Mouse (Mus musculus) Patski (cell line): ENCODE measurements around the gene Gsdma3. TPM values are rescaled to one million over a fixed set of nuclear protein-coding genes. Genes with fewer than 3 reads are reported as not detected.
A peak's percentile ranks its signal among the peaks of the same experiment; 100 is the strongest.

Experiments used
- ATAC-seq: fragments of 100-300 bp; one replicate; pipeline ENCODE4 v1.8.0; 2021
- CTCF ChIA-PET: fragments of 350-600 bp; sonication (Branson Sonifier 250); formaldehyde crosslinking; loops from one replicate; lab custom pipeline; 2022; ENCODE audit warnings: inconsistent platforms; lab: Charles Lee
- POLR2A ChIA-PET: fragments of 350-600 bp; sonication (Branson Sonifier 250); formaldehyde crosslinking; loops from one replicate; lab custom pipeline; 2022; ENCODE audit warnings: antibody characterized with exemption, inconsistent platforms; lab: Charles Lee
- DNase-seq: peaks from one replicate; pipeline ENCODE4 v3.0.0-alpha.2; 2011; ENCODE audit warnings: low read depth, low spot score
- H3K27me3 ChIP-seq: fragments of 371-371 bp; one replicate; pipeline ENCODE4 v1.5.1; 2021
- CTCF ChIP-seq: fragments of 100-300 bp; IDR thresholded peaks from one replicate; pipeline ENCODE4 v1.5.1; 2021
- in situ Hi-C: fragments of 300-500 bp; cut with MboI; formaldehyde crosslinking; loops from 3 replicates; pipeline ENCODE4 v1.11.1; 2018; ENCODE audit warnings: low pct_unique_long_range_greater_than_20kb, mixed read lengths
- polyA plus RNA-seq: library from polyadenylated mRNA; unstranded; gene quantifications from one replicate; pipeline ENCODE4 v1.2.3, GENCODE M21; 2021

Gsdma3 gene
- polyA plus RNA-seq, 1 experiment from 2014 or later = not detected

DNA sequence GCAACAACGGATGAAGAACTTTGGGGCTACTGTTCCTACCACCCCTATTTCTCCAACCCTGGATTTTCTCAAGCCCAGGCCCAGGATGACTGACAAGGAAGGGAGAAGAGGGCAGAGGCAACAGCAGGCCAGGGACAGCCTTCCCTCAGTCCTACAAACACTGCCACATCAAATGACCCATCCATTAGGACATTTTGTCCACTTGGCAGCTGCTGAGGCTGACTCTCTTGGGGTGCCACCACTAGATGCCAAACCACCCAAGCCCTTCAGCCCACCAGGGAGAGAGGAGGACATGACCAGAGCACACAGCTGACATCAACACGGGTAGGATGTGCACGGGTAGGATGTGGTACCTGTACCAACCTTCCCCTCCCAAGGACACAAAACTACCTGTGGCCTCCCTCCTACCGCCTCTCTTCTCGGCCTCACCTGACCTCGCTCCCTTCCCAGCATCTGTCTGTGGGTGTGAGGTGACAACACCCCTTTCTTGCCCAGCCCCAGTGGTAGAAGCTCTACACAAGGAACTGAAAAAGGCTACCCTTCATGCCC is 41.5 kb upstream of the Gsdma3 start:
- in situ Hi-C loops = loop anchor here (5.0 kb wide), 1 partner anchor 32 kb away; the partner anchor contains the start of gene Zpbp2
- TF ChIP-seq CTCF = no peak
- no peak for ATAC-seq
- no peak for DNase-seq
- ChIA-PET CTCF (no interaction called here), POLR2A (interaction anchor here (0.6 kb wide), 1 partner anchor 1520 kb away, joined by 3 read pairs; no protein-coding TSS in a partner anchor)
- no peaks in the 10 kb centered on the region for H3K27me3 ChIP-seq

DNA sequence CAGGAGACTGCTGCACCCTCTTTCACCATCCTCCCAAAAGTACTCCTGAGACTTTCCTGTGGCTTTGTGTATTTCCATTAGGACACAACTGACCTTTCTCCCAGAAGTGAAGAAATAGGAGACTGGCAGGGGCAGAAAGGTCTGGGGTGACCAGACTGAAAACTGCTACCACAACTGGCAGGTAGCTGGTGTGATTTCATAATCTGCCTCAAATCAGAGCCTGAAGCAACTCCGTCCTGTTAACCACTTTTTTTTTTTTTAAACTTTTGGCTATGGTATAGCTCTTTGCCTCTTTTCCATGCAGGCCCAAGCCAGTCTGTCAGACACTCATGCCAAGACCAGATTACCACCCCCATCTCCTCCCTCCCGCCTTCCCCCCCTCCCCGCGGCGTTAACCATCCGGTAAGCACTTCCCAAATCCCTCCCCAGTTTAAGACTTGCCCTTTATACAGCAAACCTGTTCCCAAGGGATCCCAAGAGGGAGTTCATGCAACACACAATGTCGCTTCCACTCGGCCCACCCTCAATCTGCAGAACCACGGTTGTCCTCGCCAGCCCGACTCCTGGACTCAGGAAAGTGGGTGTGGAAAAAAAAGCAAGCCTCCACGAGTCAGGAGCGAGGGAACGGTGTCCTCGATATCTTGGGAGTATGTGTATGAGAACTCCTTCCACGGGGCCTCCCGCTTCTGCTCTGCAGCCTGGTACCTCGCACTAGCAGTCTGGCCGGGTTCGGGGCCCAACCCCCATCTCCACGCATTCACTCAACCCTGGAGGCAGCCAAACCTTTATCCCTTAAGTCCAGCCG is 39.9 kb upstream of the Gsdma3 start:
- ChIA-PET POLR2A (interaction anchor here (0.6 kb wide), 2 partner anchors 95 to 128 kb away, joined by 3 to 6 read pairs; no protein-coding TSS in a partner anchor), CTCF (interaction anchor here (1.0 to 3.6 kb wide), 2 partner anchors 11 to 35 kb away, joined by 3 to 11 read pairs; partner anchors contain the start of gene Zpbp2)
- in situ Hi-C loops = loop anchor here (5.0 kb wide), 1 partner anchor 34 kb away; the partner anchor contains the start of gene Zpbp2
- no peak for DNase-seq
- H3K27me3 ChIP-seq = peaks cover 9% of the 10 kb centered on the region
- no peak for TF ChIP-seq CTCF
- peak; percentile 8 for ATAC-seq

GRCm38 (mm10) chr11:98586892-98587563 is 39.1 kb upstream of the Gsdma3 start, which contains the start of gene Ormdl3:
Ormdl3 (minus strand) TSS chr11:98587368.
- DNase-seq (peak; percentile 72), ATAC-seq (peak; percentile 75)
- no peak for TF ChIP-seq CTCF
- ChIA-PET CTCF (interaction anchor here (1.0 to 3.6 kb wide), 2 partner anchors 10 to 36 kb away, joined by 3 to 11 read pairs; partner anchors contain the start of gene Zpbp2), POLR2A (interaction anchor here (0.6 to 1.1 kb wide), 3 partner anchors 35 to 129 kb away, joined by 3 to 6 read pairs (median 3); no protein-coding TSS in a partner anchor)
- in situ Hi-C loops = loop anchor here (5.0 kb wide), 1 partner anchor 35 kb away; the partner anchor contains the start of gene Zpbp2
- peaks cover 9% of the 10 kb centered on the region for H3K27me3 ChIP-seq

- ChIA-PET CTCF (interaction anchor here (1.0 to 3.6 kb wide), 2 partner anchors 10 to 37 kb away, joined by 3 to 11 read pairs; partner anchors contain the start of genes Lrrc3c and Zpbp2), POLR2A (interaction anchor here (0.6 to 1.1 kb wide), 2 partner anchors 27 to 36 kb away, joined by 3 read pairs; no protein-coding TSS in a partner anchor)
- DNase-seq (no peak), ATAC-seq (no peak)
- peaks cover 12% of the 10 kb centered on the region for H3K27me3 ChIP-seq
- TF ChIP-seq CTCF = no peak
- in situ Hi-C loops = loop anchor here (5.0 kb wide), 1 partner anchor 36 kb away; the partner anchor contains the start of gene Zpbp2
Measured at GRCm38 (mm10) chr11:98587684-98588546, 38.2 kb upstream of the Gsdma3 start.

DNA sequence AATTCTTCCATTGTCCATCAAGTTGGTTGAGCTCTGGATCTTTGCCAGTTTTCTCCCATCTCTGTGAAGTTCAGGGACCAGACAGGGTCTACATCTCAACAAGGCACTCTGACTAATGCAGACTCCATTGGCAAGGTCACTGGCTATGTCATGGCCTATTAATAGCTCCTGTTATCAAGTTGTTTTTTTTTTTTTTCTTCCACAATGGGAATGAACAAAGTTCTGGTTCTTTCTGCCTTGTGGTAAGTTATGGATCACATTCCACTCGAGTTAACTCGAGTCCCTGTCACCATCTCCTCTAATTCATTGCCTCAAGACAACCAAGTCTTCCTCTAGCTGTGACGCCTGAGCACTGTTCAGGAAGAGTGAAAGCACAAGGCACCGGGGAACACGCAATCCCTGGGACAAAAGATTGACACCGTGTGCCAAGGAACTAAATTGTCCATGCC is 37.3 kb upstream of the Gsdma3 start:
- TF ChIP-seq CTCF = no peak

DNA sequence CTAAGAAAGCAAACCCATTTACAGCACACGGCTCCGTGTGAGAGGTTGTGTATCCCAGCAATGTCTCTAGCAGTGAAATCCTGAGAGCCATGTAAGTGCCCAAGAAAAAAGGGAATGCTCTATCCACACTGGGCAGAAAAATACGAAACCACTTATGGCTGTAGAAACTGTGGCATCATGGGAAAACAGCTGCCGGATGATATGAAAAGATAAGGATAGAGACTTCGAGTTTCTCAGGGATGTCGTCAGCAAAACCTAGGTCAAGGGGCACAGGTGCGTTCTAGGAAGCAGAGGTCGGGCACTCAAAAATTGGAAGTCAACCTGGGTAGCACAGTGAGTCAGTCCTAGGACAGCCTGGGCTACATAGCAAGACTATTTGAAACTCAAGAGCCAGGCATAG is 36.9 kb upstream of the Gsdma3 start:
- no peak for DNase-seq
- in situ Hi-C loops = loop anchor here (5.0 kb wide), 1 partner anchor 37 kb away; the partner anchor contains the start of gene Zpbp2
- no peak for TF ChIP-seq CTCF
- ChIA-PET CTCF (interaction anchor here (3.6 kb wide), 1 partner anchor 38 kb away, joined by 11 read pairs; the partner anchor contains the start of gene Zpbp2), POLR2A (interaction anchor here (0.6 kb wide), 1 partner anchor 133 kb away, joined by 7 read pairs; no protein-coding TSS in a partner anchor)
- peaks cover 18% of the 10 kb centered on the region for H3K27me3 ChIP-seq
- no peak for ATAC-seq

More for the DNA sequence above, 37.3 kb upstream of the Gsdma3 start:
- peaks cover 18% of the 10 kb centered on the region for H3K27me3 ChIP-seq
- in situ Hi-C loops = loop anchor here (5.0 kb wide), 1 partner anchor 37 kb away; the partner anchor contains the start of gene Zpbp2
- POLR2A ChIA-PET = interaction anchor here (0.6 kb wide), 2 partner anchors 28 to 133 kb away, joined by 3 to 7 read pairs; no protein-coding TSS in a partner anchor
- no peak for ATAC-seq
- DNase-seq = no peak
- CTCF ChIA-PET = interaction anchor here (3.6 kb wide), 1 partner anchor 38 kb away, joined by 11 read pairs; the partner anchor contains the start of gene Zpbp2

DNA sequence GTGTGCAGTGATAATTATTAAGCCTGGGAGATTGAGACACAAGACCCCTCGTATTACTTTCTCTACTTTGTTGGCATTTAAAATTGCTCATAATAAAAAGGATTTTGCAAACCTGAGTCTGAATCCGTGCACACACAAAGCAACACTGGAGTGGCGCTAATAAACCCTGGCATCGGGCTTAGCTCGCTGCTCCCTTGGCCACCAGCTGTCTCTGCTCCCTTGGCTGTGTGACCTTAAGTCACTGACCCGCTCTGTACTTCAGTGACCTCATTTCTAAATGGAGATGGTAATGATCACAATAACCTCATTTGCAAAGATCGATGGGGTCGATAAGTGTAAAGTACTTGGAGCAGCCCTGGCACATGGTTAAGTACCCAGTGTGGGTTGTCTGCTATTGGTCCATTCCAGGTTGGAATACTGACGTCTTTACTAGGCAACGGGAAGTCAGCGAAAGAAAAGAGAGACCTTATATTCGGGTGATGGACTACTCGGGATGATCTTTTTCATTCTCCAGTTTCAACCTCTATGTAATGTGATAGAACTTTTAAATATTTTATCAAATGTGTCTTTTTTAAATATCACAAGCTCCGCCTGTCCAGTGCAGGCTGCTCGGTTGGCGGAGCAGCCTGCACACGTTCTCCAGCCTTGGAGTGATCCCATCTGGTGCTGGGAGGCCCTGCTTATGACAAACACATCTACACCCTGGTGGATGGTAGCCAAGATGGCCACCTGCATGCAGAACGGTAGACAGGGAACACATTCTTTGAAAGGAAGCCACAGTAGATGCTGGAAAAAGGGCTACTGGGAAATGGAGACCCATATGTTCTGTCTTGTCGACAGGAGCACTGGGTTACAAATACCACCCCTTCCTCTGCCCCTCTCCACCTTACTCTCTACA is 35.4 kb upstream of the Gsdma3 start:
- in situ Hi-C loops = no loop called here
- H3K27me3 ChIP-seq = peaks cover 18% of the 10 kb centered on the region
- no peak for DNase-seq
- no peak for ATAC-seq
- no peak for TF ChIP-seq CTCF
- CTCF ChIA-PET = no interaction called here
- POLR2A ChIA-PET = no interaction called here

- ChIA-PET POLR2A (no interaction called here), CTCF (no interaction called here)
- no peak for DNase-seq
- in situ Hi-C loops = no loop called here
- H3K27me3 ChIP-seq = peaks cover 36% of the 10 kb centered on the region
- TF ChIP-seq CTCF = no peak
- no peak for ATAC-seq
Measured at GRCm38 (mm10) chr11:98595021-98595420, 31.1 kb upstream of the Gsdma3 start.
